Mouse (Mus musculus): ENCODE data around the gene Suco. TPM values are rescaled to one million over a fixed set of nuclear protein-coding genes. Genes with fewer than 3 reads are reported as not detected.

Gene Suco
- polyA plus RNA-seq, 1 experiment from 2014 or later, result 24.9 TPM

- Histone ChIP-seq H3K36me3 (no peaks in the 10 kb centered on the region), H3K4me2 (no peak overlapping the region), H3K9ac (no peak overlapping the region), H3K4me3 (no peak overlapping the region), H3K27ac (replicated peaks) (no peak overlapping the region), H3K9me3 (no peaks in the 10 kb centered on the region), H3K27me3 (no peaks in the 10 kb centered on the region), H3K4me1 (replicated peaks) (no peaks in the 10 kb centered on the region)
- no peak for ATAC-seq (ENCODE audit: low read depth)
- 88% methylated on average over 1 of the region's 1 CpGs for WGBS
These were observed 107.2 kb downstream of the Suco start for GRCm38 (mm10) chr1:161769329-161769728.

GRCm38 (mm10) chr1:161767101-161767524 is 109.4 kb downstream of the Suco start:
- no peaks in the 10 kb centered on the region for H3K36me3 ChIP-seq
- H3K9ac ChIP-seq, result no peak overlapping the region
- H3K4me2 ChIP-seq, result no peak overlapping the region
- no peaks in the 10 kb centered on the region for H3K4me1 ChIP-seq (replicated peaks)
- no peak for ATAC-seq (ENCODE audit: low read depth)
- H3K27me3 ChIP-seq, result no peaks in the 10 kb centered on the region
- H3K27ac ChIP-seq (replicated peaks), result no peak overlapping the region
- no peaks in the 10 kb centered on the region for H3K9me3 ChIP-seq
- no peak overlapping the region for H3K4me3 ChIP-seq
- WGBS, result 75% methylated on average over 12 of the region's 12 CpGs

- Histone ChIP-seq H3K9me3 (no peaks in the 10 kb centered on the region), H3K36me3 (no peaks in the 10 kb centered on the region), H3K27me3 (no peaks in the 10 kb centered on the region), H3K4me2 (no peak overlapping the region), H3K4me1 (replicated peaks) (no peaks in the 10 kb centered on the region), H3K4me3 (no peak overlapping the region), H3K9ac (no peak overlapping the region), H3K27ac (replicated peaks) (no peak overlapping the region)
- ATAC-seq (ENCODE audit: low read depth), result no peak
- WGBS, result 55% methylated on average over 5 of the region's 5 CpGs
These were observed 109.8 kb downstream of the Suco start for GRCm38 (mm10) chr1:161766656-161767055.

Other genes starting within 250 kb of the Suco start
- 0.38 TPM in 1 of 2 replicates, not detected in the other for gene Fasl, start 88.2 kb downstream of the Suco start, polyA plus RNA-seq (2015; fragmentation: Nextera tagmentation; extraction: Ambion mirVana)
- gene Pigc, start 92.5 kb upstream of the Suco start, polyA plus RNA-seq (2015; fragmentation: Nextera tagmentation; extraction: Ambion mirVana), result 35.9 and 36.5 TPM in 2 replicates
- gene 4930558K02Rik, start 103.0 kb upstream of the Suco start, polyA plus RNA-seq (2015; fragmentation: Nextera tagmentation; extraction: Ambion mirVana), result not detected in 2 replicates

All from neural tube, embryonic 13.5 days (tissue).